Mouse (Mus musculus) spleen, postnatal 14 days (tissue): ENCODE measurements around the gene Gm49396.
A peak's percentile ranks its signal among the peaks of the same experiment; 100 is the strongest.

Experiments
- DNase-seq, 2 experiments: peaks; one replicate each; pipeline ENCODE4 v3.0.0; 2021 to 2022; ENCODE audit warnings: low spot score in 2 of 2

Gm49396 gene

GRCm38 (mm10) chr7:30552102-30553020 is 10.8 kb upstream of the Gm49396 start, which contains the start of the genes Hspb6 and Proser3:
TSS of gene Hspb6 (plus strand) at chr7:30552178.
TSS of gene Proser3 (minus strand) at chr7:30552299.
- DNase-seq: peak; percentile 90 to 93

GRCm38 (mm10) chr7:30553021-30553589 is 10.0 kb upstream of the Gm49396 start:
- DNase-seq: peak in 1 of 2 experiments; percentile 22

- no peak for DNase-seq
Observed at GRCm38 (mm10) chr7:30553810-30554584, 9.1 kb upstream of the Gm49396 start.

- peak in 1 of 2 experiments; percentile 37 for DNase-seq
Observed at GRCm38 (mm10) chr7:30556894-30557536, 6.1 kb upstream of the Gm49396 start.

GRCm38 (mm10) chr7:30557901-30558514 is 5.1 kb upstream of the Gm49396 start:
- DNase-seq: no peak

- DNase-seq: no peak
Observed at GRCm38 (mm10) chr7:30558656-30559442, 4.3 kb upstream of the Gm49396 start.

- DNase-seq: peak; percentile 75 to 82
Observed at GRCm38 (mm10) chr7:30559443-30559954, 3.6 kb upstream of the Gm49396 start, which contains the start of gene Lin37. TSS of gene Lin37 (minus strand) at chr7:30559838.

GRCm38 (mm10) chr7:30560296-30560695 is 2.8 kb upstream of the Gm49396 start:
- DNase-seq: no peak

GRCm38 (mm10) chr7:30562526-30563116 is 523 bp upstream of the Gm49396 start:
- DNase-seq: no peak

GRCm38 (mm10) chr7:30563906-30564280 is 749 bp downstream of the Gm49396 start:
- no peak for DNase-seq

- no peak for DNase-seq
Observed at GRCm38 (mm10) chr7:30564970-30565571, 1.9 kb downstream of the Gm49396 start, which contains the start of gene Igflr1. TSS of gene Igflr1 (plus strand) at chr7:30565427.

- no peak for DNase-seq
Observed at GRCm38 (mm10) chr7:30566033-30566432, 2.9 kb downstream of the Gm49396 start.

GRCm38 (mm10) chr7:30567555-30567954 is 4.4 kb downstream of the Gm49396 start:
- no peak for DNase-seq

- no peak for DNase-seq
Observed at GRCm38 (mm10) chr7:30572389-30572788, 9.2 kb downstream of the Gm49396 start.

GRCm38 (mm10) chr7:30572969-30573368 is 9.8 kb downstream of the Gm49396 start:
- DNase-seq: peak in 1 of 2 experiments; percentile 49

- DNase-seq: no peak
Observed at GRCm38 (mm10) chr7:30579950-30580349, 16.8 kb downstream of the Gm49396 start.

- DNase-seq: no peak
Observed at GRCm38 (mm10) chr7:30581547-30581946, 18.4 kb downstream of the Gm49396 start.

- DNase-seq: no peak
Observed at GRCm38 (mm10) chr7:30584339-30584738, 21.2 kb downstream of the Gm49396 start.

- no peak for DNase-seq
Observed at GRCm38 (mm10) chr7:30585170-30585569, 22.0 kb downstream of the Gm49396 start.
